Mouse (Mus musculus) left cerebral cortex, postnatal 14 days (tissue): Measurements from ENCODE around the gene Tmem131. TPM values are rescaled to one million over a fixed set of nuclear protein-coding genes. Genes with fewer than 3 reads are reported as not detected.
A peak's percentile ranks its signal among the peaks of the same experiment; 100 is the strongest.
"Not testable (repeated sequence)": the region's sequence is repeated elsewhere in the genome, so short reads cannot be mapped to it uniquely, and the experiment has no call there.

Experiments
- DNase-seq, 2 experiments: peaks; one replicate each; pipeline ENCODE4 v3.0.0; 2021 to 2022; ENCODE audit warnings: low spot score in 2 of 2, mixed read lengths in 1 of 2
- intact Hi-C: fragments of 180-260 bp; cut with DNase I; formaldehyde crosslinking; loops from one replicate; pipeline ENCODE4 v1.15.1; 2025
- total RNA-seq, 2 experiments: library from RNA; stranded (reverse); gene quantifications; 2 replicates each; pipeline ENCODE4 v1.2.3; 2021

Tmem131 gene
- total RNA-seq, 2 experiments from 2014 or later: 57.2 to 60.2 TPM

- DNase-seq: no peak
Observed at GRCm38 (mm10) chr1:36854198-36854765, 89.2 kb downstream of the Tmem131 start.

GRCm38 (mm10) chr1:36852085-36852484 is 91.4 kb downstream of the Tmem131 start:
- intact Hi-C loops: no loop called here
- no peak for DNase-seq

More at GRCm38 (mm10) chr1:36854198-36854765, 89.2 kb downstream of the Tmem131 start:
- intact Hi-C loops: no loop called here

GRCm38 (mm10) chr1:36851392-36851791 is 92.1 kb downstream of the Tmem131 start:
- no peak for DNase-seq
- intact Hi-C loops: no loop called here

GRCm38 (mm10) chr1:36848036-36848435 is 95.4 kb downstream of the Tmem131 start:
- no peak for DNase-seq
- intact Hi-C loops: no loop called here

GRCm38 (mm10) chr1:36847276-36847675 is 96.2 kb downstream of the Tmem131 start:
- intact Hi-C loops: no loop called here
- DNase-seq: no peak

- intact Hi-C loops: no loop called here
Observed at GRCm38 (mm10) chr1:36845031-36845430, 98.4 kb downstream of the Tmem131 start.

GRCm38 (mm10) chr1:36841806-36842205 is 101.7 kb downstream of the Tmem131 start:
- intact Hi-C loops: loop anchor here (5.0 kb wide), 1 partner anchor 60 kb away; no protein-coding TSS in a partner anchor
- no peak for DNase-seq

More at GRCm38 (mm10) chr1:36845031-36845430, 98.4 kb downstream of the Tmem131 start:
- DNase-seq: no peak

- DNase-seq: no peak
- intact Hi-C loops: loop anchor here (5.0 kb wide), 1 partner anchor 61 kb away; no protein-coding TSS in a partner anchor
Observed at GRCm38 (mm10) chr1:36840959-36841358, 102.5 kb downstream of the Tmem131 start.

- intact Hi-C loops: loop anchor here (5.0 kb wide), 1 partner anchor 62 kb away; no protein-coding TSS in a partner anchor
- no peak for DNase-seq
Observed at GRCm38 (mm10) chr1:36839858-36840257, 103.6 kb downstream of the Tmem131 start.

GRCm38 (mm10) chr1:36836274-36836954 is 107.1 kb downstream of the Tmem131 start:
- intact Hi-C loops: no loop called here

GRCm38 (mm10) chr1:36835593-36835992 is 107.9 kb downstream of the Tmem131 start:
- intact Hi-C loops: no loop called here
- DNase-seq: no peak

More at GRCm38 (mm10) chr1:36836274-36836954, 107.1 kb downstream of the Tmem131 start:
- DNase-seq: no peak

GRCm38 (mm10) chr1:36834090-36834489 is 109.4 kb downstream of the Tmem131 start:
- intact Hi-C loops: no loop called here

GRCm38 (mm10) chr1:36830913-36831866 is 112.3 kb downstream of the Tmem131 start:
- DNase-seq: no peak
- intact Hi-C loops: no loop called here

More at GRCm38 (mm10) chr1:36834090-36834489, 109.4 kb downstream of the Tmem131 start:
- DNase-seq: no peak

GRCm38 (mm10) chr1:36824356-36824755 is 119.1 kb downstream of the Tmem131 start:
- intact Hi-C loops: loop anchor here (5.0 kb wide), 1 partner anchor 113 kb away; no protein-coding TSS in a partner anchor
- DNase-seq: no peak

- intact Hi-C loops: loop anchor here (5.0 kb wide), 1 partner anchor 115 kb away; no protein-coding TSS in a partner anchor
- DNase-seq: not testable (repeated sequence)
Observed at GRCm38 (mm10) chr1:36821918-36822317, 121.5 kb downstream of the Tmem131 start.

- DNase-seq: no peak
- intact Hi-C loops: no loop called here
Observed at GRCm38 (mm10) chr1:36815166-36815565, 128.3 kb downstream of the Tmem131 start.

GRCm38 (mm10) chr1:36814271-36814903 is 129.1 kb downstream of the Tmem131 start:
- DNase-seq: no peak
- intact Hi-C loops: no loop called here

- peak; percentile 69 to 88 for DNase-seq
- intact Hi-C loops: no loop called here
Observed at GRCm38 (mm10) chr1:36813415-36813814, 130.1 kb downstream of the Tmem131 start.

GRCm38 (mm10) chr1:36811806-36812205 is 131.7 kb downstream of the Tmem131 start:
- intact Hi-C loops: no loop called here

More at GRCm38 (mm10) chr1:36811806-36812205, 131.7 kb downstream of the Tmem131 start:
- DNase-seq: no peak
